Mouse (Mus musculus) kidney, postnatal 4 days (tissue): ENCODE measurements around the gene Gcg.

Experiments
- DNase-seq, 2 experiments: peaks; one replicate each; pipeline ENCODE4 v3.0.0; 2021; ENCODE audit warnings: mixed read lengths in 2 of 2

Gene Gcg

DNA sequence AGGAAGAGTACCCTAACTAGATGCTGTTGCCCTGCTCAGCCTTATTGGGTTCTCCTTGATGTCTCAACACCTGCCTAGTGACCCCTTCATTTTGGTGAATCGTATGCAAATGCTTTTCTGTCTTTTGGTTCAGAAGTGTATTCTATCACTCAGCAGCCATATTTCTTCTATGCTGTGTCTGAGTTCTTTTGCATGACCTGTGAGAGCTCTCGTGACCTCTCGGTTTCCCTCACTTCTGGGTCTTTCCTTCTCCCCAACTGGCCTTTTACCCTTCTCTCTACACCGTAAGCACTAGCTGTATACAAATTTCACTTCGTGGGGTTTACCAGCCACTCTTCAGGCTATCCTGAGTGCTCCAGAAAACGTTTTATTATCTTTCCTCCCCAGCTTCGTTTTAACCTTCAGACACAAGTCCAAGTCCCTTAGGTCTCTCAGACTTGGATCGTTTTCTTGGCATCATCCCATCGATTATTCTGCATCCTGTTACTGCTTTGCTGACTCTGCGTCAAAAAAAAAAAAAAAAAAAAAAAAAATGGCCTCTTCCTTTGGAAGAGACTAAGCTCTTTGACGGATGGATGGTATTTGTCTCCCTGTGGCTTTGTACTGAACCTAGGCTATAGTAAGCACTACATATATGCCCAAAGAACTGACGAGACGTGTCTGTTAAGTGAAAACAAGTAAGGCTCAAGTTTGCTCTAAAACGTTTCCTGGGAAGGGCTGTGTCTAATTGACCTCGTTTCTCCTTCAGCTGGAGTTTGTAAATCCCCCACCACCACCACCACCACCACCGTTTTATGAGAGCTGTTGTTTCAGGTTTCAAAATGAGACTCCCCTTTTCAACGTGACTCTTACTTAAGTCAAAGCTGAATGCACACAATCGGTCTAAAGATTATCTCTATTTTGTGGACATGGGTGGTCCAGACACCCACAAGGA lies 23.9 kb downstream of the Gcg start:
- no peak for DNase-seq

DNA sequence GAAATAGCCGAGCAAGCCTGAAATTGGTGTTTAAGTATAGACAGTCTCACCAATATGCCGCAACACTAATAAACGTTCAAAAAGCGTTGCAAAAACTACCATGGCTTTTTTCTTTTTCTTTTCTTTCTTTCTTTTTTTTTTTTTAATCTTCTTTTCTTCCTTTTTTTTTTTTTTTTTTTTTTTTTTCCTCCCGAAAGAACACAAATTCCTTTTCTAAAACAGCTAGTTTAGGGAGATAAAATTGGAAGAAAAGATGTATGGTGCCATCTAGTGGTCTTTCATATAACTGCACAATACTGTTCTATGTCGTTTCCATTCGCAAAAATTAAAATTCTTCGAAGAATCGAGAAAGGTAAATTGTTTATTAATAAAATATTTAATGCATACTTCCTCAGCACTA lies 25.4 kb downstream of the Gcg start:
- DNase-seq = no peak

GRCm38 (mm10) chr2:62454991-62455390 lies 28.5 kb downstream of the Gcg start:
- no peak for DNase-seq

DNA sequence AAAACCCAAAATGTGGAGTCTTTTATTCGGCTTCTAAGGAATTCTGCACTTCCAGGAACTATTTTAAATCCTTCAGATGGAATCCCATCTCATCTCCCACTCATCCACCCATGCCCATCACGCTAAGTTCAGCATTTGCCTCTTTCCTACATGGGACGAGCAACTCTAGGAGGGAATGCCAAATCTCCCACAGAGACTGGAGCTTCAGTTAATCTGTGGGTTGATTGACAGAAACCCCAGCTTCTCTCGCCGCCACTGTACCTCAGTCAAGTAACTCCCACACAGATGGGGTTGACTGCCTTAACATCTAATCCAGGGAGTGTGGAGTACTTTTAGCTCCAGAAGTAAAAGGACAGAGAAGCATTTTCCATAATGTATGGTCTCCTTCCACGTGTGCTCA lies 29.4 kb downstream of the Gcg start:
- DNase-seq = no peak

DNA sequence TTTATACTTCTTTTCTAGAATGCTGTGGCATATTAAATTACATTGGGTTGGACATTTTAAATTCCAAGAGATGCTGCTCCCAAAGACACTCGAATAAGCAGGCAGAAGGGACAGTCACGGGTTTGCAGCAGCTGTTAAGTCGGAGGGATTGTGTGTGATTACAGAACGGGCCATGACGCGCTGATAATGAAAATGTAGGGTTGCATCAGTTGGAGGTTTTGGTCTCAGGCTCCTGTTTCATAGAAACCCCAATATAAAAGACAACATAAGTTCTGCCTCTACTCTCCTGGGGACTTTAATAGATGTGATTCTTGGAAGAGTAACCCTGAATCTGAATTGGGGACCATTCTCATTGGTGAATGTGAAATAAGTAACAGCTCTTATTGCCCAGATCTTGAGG lies 33.1 kb downstream of the Gcg start:
- no peak for DNase-seq

DNA sequence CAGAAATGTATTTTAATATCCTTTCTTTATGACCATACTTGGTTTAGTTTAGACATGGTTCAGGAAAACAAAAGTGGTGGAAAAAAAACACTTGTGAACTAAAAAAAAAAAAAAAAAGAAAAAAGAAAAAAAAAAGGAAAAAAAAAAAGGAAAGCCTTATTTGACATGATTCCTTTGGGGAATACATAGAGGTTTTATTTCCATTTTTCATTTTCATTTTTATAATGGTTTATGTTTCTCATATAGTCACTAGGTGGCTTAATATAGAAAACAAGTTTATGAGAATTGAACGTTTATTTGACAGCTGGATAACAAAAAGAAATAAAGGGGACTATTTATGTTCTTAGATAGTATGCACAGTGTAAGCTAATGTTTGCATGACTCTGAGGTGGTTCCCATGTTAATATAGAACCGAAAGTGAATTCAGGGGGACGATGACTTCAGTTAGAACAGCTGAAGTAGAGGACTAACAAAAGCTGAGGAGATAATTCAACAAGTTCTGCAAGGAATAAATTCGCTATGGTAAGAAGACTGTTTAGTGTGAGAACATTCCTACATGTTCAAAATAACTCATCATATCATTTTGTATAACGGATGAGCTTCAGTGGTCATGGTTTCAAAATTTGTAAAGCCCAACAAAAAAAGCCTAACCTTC lies 33.6 kb downstream of the Gcg start:
- no peak for DNase-seq

- DNase-seq = peak; percentile 19 to 41
Measured at GRCm38 (mm10) chr2:62440802-62441544, 42.5 kb downstream of the Gcg start.

- no peak for DNase-seq
Measured at GRCm38 (mm10) chr2:62440083-62440482, 43.4 kb downstream of the Gcg start.

DNA sequence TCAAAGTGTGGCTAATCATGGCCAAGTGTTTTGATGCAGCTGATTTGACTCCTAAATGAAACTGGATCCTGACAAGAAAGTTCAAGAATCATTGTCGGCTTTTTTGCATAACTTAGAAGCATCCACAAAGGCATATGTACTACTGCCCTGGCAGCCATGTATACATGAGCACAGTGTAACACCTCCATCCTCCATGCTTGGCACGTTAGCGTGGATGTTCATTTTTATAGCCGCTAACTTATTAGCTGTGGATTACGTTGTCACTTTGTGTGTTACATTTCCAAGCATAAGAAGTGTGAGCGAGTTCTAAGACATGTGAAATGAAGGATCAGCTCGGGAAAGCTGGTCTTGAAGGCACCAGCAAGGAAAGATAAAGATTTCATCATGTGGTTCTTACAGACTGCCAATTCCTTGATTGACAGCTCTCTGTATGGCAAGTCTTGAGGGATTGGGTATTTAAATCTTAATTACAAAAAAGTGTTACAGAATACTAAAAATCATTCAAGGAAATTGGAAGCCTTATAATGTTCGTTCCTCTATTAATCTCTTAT lies 52.1 kb downstream of the Gcg start:
- DNase-seq = no peak

DNA sequence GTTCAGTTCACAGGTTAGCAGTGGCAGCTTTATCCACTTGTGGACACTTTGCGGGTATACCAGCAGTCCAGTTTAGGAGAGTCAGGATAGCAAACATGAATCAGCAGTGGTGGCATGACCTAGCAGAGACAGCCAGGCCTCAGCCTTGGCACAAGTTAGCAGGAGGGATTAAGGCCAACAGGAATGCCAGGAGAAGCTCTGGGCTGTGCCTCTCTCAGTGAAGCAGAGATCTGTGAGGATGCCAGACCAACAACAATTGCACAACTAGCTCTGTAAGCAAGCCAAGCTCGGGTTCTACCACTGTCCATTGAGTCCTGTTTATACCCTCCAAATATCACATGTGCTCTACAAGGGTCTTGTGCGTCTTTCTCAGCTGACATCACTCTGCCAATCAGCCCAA lies 57.5 kb downstream of the Gcg start:
- no peak for DNase-seq
